Mouse (Mus musculus) c-Kit-positive CD71-positive TER-119-positive erythroid progenitor cells, embryonic 14.5 days (primary cell): ENCODE data around the gene Kcnj9.

Experiments
- DNase-seq: peaks from one replicate; pipeline ENCODE4 v3.0.0-alpha.2; 2013; ENCODE audit warnings: low spot score

Gene Kcnj9

GRCm38 (mm10) chr1:172329131-172329530, at the start of gene Kcnj9:
TSS of gene Kcnj9 (minus strand) at chr1:172329318.
- DNase-seq, result no peak

GRCm38 (mm10) chr1:172376758-172377458, 47.8 kb upstream of the Kcnj9 start:
- DNase-seq, result no peak

- peak; percentile 96 for DNase-seq
These were observed 47.1 kb upstream of the Kcnj9 start, which contains the start of gene Pigm for GRCm38 (mm10) chr1:172376198-172376667. TSS of gene Pigm (plus strand) at chr1:172376546.

- peak; percentile 29 for DNase-seq
These were observed 39.8 kb upstream of the Kcnj9 start for GRCm38 (mm10) chr1:172368768-172369418.

GRCm38 (mm10) chr1:172364684-172365083, 35.6 kb upstream of the Kcnj9 start:
- DNase-seq, result peak; percentile 91

- no peak for DNase-seq
These were observed 29.2 kb upstream of the Kcnj9 start for GRCm38 (mm10) chr1:172358341-172358740.

GRCm38 (mm10) chr1:172357550-172357949, 28.4 kb upstream of the Kcnj9 start:
- peak; percentile 33 for DNase-seq

GRCm38 (mm10) chr1:172355336-172355735, 26.2 kb upstream of the Kcnj9 start:
- DNase-seq, result no peak

- no peak for DNase-seq
These were observed 23.3 kb upstream of the Kcnj9 start for GRCm38 (mm10) chr1:172352453-172352852.

DNA sequence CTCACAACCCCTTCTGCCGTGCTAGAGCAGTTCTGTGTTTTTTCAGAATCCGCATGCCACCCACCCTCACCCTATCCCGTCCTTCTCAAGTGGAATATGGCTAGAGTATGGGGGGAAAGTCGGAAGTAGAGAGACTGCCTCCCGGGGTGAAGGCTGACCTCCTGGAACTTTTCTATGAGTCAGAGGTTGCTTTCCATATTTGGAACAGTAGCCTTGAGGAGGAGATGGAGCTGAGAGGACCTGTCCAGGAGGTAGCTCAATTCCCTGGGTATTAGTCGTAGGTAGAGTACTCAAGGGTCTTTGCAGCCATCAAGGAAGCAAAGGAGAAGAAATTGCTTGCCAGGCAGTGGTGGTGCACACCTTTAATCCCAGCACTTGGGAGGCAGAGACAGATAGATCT, 22.9 kb upstream of the Kcnj9 start:
- no peak for DNase-seq

GRCm38 (mm10) chr1:172349916-172350812, 21.0 kb upstream of the Kcnj9 start:
- DNase-seq, result no peak

GRCm38 (mm10) chr1:172349504-172349903, 20.4 kb upstream of the Kcnj9 start:
- DNase-seq, result no peak

DNA sequence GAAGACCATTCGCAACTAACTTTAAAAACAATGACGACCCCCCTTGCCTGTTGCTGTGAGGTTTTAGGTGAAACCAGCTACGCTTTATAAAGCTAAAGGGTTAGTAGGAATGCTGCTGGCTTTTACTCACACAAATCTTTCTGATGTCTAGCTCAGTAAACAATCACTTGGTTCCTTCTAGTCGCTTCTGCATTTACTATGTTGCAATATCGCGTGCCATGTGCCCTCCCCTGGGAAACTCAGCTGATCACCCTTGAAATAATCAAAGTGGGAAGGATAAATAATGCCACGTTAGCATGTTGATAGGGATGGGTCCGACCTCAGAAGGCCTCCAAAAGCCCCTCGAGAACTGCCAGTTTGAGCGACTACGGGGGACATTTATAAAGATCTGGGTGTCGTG, 18.3 kb upstream of the Kcnj9 start:
- no peak for DNase-seq

DNA sequence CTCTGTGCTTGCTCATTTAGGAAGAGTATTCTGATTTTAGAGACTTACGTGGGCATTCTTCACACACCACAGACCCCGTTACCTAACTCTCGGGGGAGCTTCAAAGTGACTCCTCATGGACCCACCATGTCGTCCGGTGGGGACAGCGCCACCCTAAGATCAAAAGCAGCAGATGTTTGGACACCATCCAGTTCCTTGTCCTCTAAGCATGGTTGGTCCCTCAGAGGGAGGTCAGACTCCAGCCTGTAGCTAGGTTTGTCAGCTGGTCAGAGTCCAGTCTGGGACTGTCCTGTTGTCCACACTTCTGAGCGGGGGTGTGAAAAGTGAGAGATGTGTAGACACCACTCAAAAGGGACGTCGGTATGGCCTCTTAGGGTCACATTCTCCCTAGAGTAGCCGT, 17.6 kb upstream of the Kcnj9 start:
- no peak for DNase-seq

- DNase-seq, result no peak
These were observed 15.7 kb upstream of the Kcnj9 start for GRCm38 (mm10) chr1:172344820-172345219.

GRCm38 (mm10) chr1:172343914-172344313, 14.8 kb upstream of the Kcnj9 start:
- no peak for DNase-seq

- DNase-seq, result no peak
These were observed 13.6 kb upstream of the Kcnj9 start for GRCm38 (mm10) chr1:172342729-172343128.

GRCm38 (mm10) chr1:172341386-172341785, 12.3 kb upstream of the Kcnj9 start:
- no peak for DNase-seq

GRCm38 (mm10) chr1:172340729-172341321, 11.7 kb upstream of the Kcnj9 start, which contains the start of gene Kcnj10:
TSS of gene Kcnj10 (plus strand) at chr1:172341210.
- DNase-seq, result peak; percentile 56

DNA sequence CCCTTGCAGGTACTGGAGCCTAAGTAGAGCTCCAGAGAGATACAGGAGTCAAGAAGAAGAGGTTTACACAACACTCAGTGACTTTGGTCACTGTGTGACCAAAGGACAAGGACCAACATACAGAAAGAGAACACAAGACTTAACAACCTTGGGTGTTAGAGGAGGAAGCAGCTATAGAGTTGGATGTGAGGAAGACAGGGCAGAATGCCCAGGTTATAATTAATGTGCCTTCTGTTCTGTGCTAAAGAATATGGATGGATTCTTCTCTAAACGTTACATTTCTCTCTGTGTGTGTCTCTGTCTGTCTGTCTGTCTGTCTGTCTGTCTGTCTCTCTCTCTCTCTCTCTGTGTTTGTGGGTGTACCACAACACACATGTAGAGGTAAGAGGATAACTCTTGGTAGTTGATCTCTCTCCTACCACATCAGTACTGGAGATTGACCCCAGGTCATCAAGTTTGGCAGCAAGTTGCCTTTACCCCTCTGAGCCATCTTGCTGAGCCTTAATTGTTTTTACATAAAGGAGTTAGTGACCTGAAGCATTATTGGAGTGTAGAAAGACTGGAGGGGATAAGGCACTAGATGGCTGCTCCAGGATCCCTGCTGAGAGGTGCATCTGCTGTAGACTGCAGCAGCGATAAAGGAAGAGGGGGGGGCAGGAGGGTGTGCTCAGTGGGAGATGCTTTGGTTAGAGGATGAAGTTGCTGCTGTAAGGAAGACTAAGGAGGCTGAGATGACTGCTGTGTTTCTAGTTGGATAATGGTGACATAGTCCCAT, 8.5 kb upstream of the Kcnj9 start:
- DNase-seq, result no peak

DNA sequence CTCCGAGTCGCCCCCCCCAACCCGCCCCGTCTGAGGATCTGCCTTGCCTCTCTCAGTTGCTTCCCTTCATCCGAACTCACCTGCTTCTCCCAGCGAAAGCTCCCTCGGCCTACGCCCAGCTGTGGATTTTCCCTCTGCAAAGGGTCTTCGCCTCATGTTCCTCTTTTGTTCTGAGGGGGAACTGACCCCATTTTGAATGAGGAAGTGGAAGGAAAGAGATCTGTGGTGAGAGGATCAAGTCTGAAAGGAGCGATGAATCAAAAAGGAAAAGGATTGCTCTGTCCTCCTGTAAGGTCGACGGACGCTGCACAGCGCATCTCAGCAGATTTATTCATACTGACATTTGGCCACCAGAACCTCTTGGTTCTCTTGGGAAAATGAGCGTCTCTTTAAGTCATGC, 6.7 kb upstream of the Kcnj9 start:
- DNase-seq, result no peak
